Mouse (Mus musculus): Measurements from ENCODE around the gene Vax2. TPM values are rescaled to one million over a fixed set of nuclear protein-coding genes. Genes with fewer than 3 reads are reported as not detected.

The Vax2 gene
- polyA plus RNA-seq, 1 experiment from 2014 or later, result not detected

GRCm38 (mm10) chr6:83693835-83694234 lies 17.2 kb upstream of the Vax2 start:
- no peak for ATAC-seq (ENCODE audit: insufficient number of reproducible peaks, insufficient read depth, low FRiP score, low read depth)
- Histone ChIP-seq H3K4me3 (ENCODE audit: control insufficient read depth in 1 of 2, insufficient read depth in 1 of 2, low read depth in 1 of 2, low read length in 2 of 2) (no peak overlapping the region), H3K27ac (replicated peaks in 1 of 2; ENCODE audit: control insufficient read depth in 1 of 2, insufficient read depth in 1 of 2, low read depth in 2 of 2, low read length in 2 of 2) (no peak overlapping the region), H3K27me3 (ENCODE audit: control insufficient read depth, insufficient read depth, low read length) (peaks cover 96% of the 10 kb centered on the region), H3K9me3 (ENCODE audit: control insufficient read depth, low read length) (no peaks in the 10 kb centered on the region), H3K4me2 (ENCODE audit: low read length) (no peak overlapping the region), H3K4me1 (ENCODE audit: control insufficient read depth in 2 of 2, insufficient read depth in 2 of 2, low read length in 2 of 2) (no peaks in the 10 kb centered on the region), H3K9ac (ENCODE audit: low read length) (no peak overlapping the region), H3K36me3 (ENCODE audit: control insufficient read depth, insufficient read depth, low read length) (no peaks in the 10 kb centered on the region)
- under 1% methylated on average over 9 of the region's 9 CpGs for WGBS

DNA sequence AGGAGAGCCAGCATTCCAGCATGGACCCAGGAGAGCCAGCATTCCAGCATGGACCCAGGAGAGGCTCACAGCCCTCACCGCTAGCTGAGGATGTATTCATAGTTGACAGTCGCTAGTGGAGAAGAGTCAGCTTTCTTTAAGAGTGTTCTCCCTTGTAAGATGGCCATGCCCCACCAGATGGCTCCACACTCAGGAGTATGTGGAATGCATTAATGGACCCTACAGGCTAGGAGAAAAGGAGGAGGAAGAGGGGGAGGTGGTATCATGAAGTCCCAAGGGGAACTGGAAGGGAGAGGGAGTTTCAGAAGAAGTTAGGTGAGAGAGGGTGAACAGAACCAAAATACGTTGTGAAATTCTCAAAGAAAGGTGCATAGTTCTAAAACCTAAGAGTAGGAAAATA lies 15.3 kb upstream of the Vax2 start:
- H3K27ac ChIP-seq (replicated peaks in 1 of 2; ENCODE audit: control insufficient read depth in 1 of 2, insufficient read depth in 1 of 2, low read depth in 2 of 2, low read length in 2 of 2), result no peak overlapping the region
- peaks cover 100% of the 10 kb centered on the region for H3K27me3 ChIP-seq (ENCODE audit: control insufficient read depth, insufficient read depth, low read length)
- no peaks in the 10 kb centered on the region for H3K36me3 ChIP-seq (ENCODE audit: control insufficient read depth, insufficient read depth, low read length)
- ATAC-seq (ENCODE audit: insufficient number of reproducible peaks, insufficient read depth, low FRiP score, low read depth), result no peak
- H3K4me3 ChIP-seq (ENCODE audit: control insufficient read depth in 1 of 2, insufficient read depth in 1 of 2, low read depth in 1 of 2, low read length in 2 of 2), result no peak overlapping the region
- H3K9me3 ChIP-seq (ENCODE audit: control insufficient read depth, low read length), result no peaks in the 10 kb centered on the region
- no peak overlapping the region for H3K4me2 ChIP-seq (ENCODE audit: low read length)
- H3K9ac ChIP-seq (ENCODE audit: low read length), result no peak overlapping the region
- WGBS, result 4% methylated on average over 3 of the region's 3 CpGs
- no peaks in the 10 kb centered on the region for H3K4me1 ChIP-seq (ENCODE audit: control insufficient read depth in 2 of 2, insufficient read depth in 2 of 2, low read length in 2 of 2)

DNA sequence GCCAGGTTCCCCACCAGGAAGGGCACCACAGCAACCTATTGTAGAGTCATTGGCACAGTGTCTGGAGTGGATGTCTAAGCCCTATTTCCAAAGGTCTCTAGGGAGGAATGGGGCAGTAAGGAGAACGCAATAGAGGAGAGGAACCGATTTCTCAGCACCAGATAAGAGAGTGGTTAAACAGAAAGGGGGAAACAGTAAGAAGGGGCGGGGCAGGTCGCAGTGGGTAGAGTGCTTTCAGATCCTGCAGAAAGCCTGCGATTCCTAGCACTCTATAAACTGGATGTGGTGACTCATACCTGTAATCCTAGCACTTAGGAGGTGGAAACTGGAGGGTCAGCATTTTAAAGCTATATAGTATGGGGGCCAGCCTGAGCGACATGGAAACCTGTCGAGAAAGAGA lies 14.4 kb upstream of the Vax2 start:
- Histone ChIP-seq H3K27me3 (ENCODE audit: control insufficient read depth, insufficient read depth, low read length) (peaks cover 99% of the 10 kb centered on the region), H3K27ac (replicated peaks in 1 of 2; ENCODE audit: control insufficient read depth in 1 of 2, insufficient read depth in 1 of 2, low read depth in 2 of 2, low read length in 2 of 2) (no peak overlapping the region), H3K4me3 (ENCODE audit: control insufficient read depth in 1 of 2, insufficient read depth in 1 of 2, low read depth in 1 of 2, low read length in 2 of 2) (no peak overlapping the region), H3K36me3 (ENCODE audit: control insufficient read depth, insufficient read depth, low read length) (no peaks in the 10 kb centered on the region), H3K4me1 (ENCODE audit: control insufficient read depth in 2 of 2, insufficient read depth in 2 of 2, low read length in 2 of 2) (no peaks in the 10 kb centered on the region), H3K9me3 (ENCODE audit: control insufficient read depth, low read length) (no peaks in the 10 kb centered on the region), H3K4me2 (ENCODE audit: low read length) (no peak overlapping the region), H3K9ac (ENCODE audit: low read length) (no peak overlapping the region)
- ATAC-seq (ENCODE audit: insufficient number of reproducible peaks, insufficient read depth, low FRiP score, low read depth), result no peak
- 2% methylated on average over 7 of the region's 7 CpGs for WGBS

- no peak overlapping the region for H3K27ac ChIP-seq (replicated peaks in 1 of 2; ENCODE audit: control insufficient read depth in 1 of 2, insufficient read depth in 1 of 2, low read depth in 2 of 2, low read length in 2 of 2)
- H3K4me3 ChIP-seq (ENCODE audit: control insufficient read depth in 1 of 2, insufficient read depth in 1 of 2, low read depth in 1 of 2, low read length in 2 of 2), result no peak overlapping the region
- WGBS, result 4% methylated on average over 8 of the region's 8 CpGs
- no peaks in the 10 kb centered on the region for H3K36me3 ChIP-seq (ENCODE audit: control insufficient read depth, insufficient read depth, low read length)
- H3K4me1 ChIP-seq (ENCODE audit: control insufficient read depth in 2 of 2, insufficient read depth in 2 of 2, low read length in 2 of 2), result 0 out of 4 replicates have a peak, but pooled peaks cover 0 to 4% of the 10 kb centered on the region in 2 experiments
- no peaks in the 10 kb centered on the region for H3K9me3 ChIP-seq (ENCODE audit: control insufficient read depth, low read length)
- ATAC-seq (ENCODE audit: insufficient number of reproducible peaks, insufficient read depth, low FRiP score, low read depth), result no peak
- H3K27me3 ChIP-seq (ENCODE audit: control insufficient read depth, insufficient read depth, low read length), result peaks cover 96% of the 10 kb centered on the region
- H3K9ac ChIP-seq (ENCODE audit: low read length), result no peak overlapping the region
- H3K4me2 ChIP-seq (ENCODE audit: low read length), result no peak overlapping the region
Observed at GRCm38 (mm10) chr6:83697932-83698331, 13.1 kb upstream of the Vax2 start.

DNA sequence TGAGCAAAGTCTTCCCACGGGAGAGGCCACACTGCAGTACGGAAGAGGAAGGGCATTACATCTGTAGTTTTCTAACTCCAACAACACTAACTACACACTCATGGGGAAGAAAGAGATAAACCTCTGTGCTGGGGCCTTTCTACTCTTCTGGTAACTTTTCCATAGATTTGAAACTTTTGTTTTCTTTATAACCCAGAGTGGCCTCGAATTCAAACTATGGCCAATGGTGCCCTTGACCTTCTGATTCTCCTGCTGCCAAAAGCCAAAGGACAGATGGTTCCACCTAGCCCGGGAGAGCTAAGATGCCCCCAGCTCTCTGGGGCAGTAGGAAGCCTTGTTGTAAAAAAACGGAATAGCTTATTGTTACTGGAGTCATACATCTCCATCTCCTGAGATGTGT lies 11.1 kb upstream of the Vax2 start:
- ATAC-seq (ENCODE audit: insufficient number of reproducible peaks, insufficient read depth, low FRiP score, low read depth), result no peak
- Histone ChIP-seq H3K9me3 (ENCODE audit: control insufficient read depth, low read length) (no peaks in the 10 kb centered on the region), H3K9ac (ENCODE audit: low read length) (no peak overlapping the region), H3K4me1 (ENCODE audit: control insufficient read depth in 2 of 2, insufficient read depth in 2 of 2, low read length in 2 of 2) (0 out of 4 replicates have a peak, but pooled peaks cover 0 to 4% of the 10 kb centered on the region in 2 experiments), H3K36me3 (ENCODE audit: control insufficient read depth, insufficient read depth, low read length) (no peaks in the 10 kb centered on the region), H3K4me2 (ENCODE audit: low read length) (no peak overlapping the region), H3K27me3 (ENCODE audit: control insufficient read depth, insufficient read depth, low read length) (peaks cover 96% of the 10 kb centered on the region), H3K27ac (replicated peaks in 1 of 2; ENCODE audit: control insufficient read depth in 1 of 2, insufficient read depth in 1 of 2, low read depth in 2 of 2, low read length in 2 of 2) (no peak overlapping the region), H3K4me3 (ENCODE audit: control insufficient read depth in 1 of 2, insufficient read depth in 1 of 2, low read depth in 1 of 2, low read length in 2 of 2) (no peak overlapping the region)
- 4% methylated on average over 5 of the region's 5 CpGs for WGBS

GRCm38 (mm10) chr6:83701001-83701400 lies 10.1 kb upstream of the Vax2 start:
- H3K4me1 ChIP-seq (ENCODE audit: control insufficient read depth in 2 of 2, insufficient read depth in 2 of 2, low read length in 2 of 2), result 0 out of 4 replicates have a peak, but pooled peaks cover 0 to 4% of the 10 kb centered on the region in 2 experiments
- no peak overlapping the region for H3K4me2 ChIP-seq (ENCODE audit: low read length)
- no peaks in the 10 kb centered on the region for H3K36me3 ChIP-seq (ENCODE audit: control insufficient read depth, insufficient read depth, low read length)
- H3K9me3 ChIP-seq (ENCODE audit: control insufficient read depth, low read length), result no peaks in the 10 kb centered on the region
- H3K27ac ChIP-seq (replicated peaks in 1 of 2; ENCODE audit: control insufficient read depth in 1 of 2, insufficient read depth in 1 of 2, low read depth in 2 of 2, low read length in 2 of 2), result no peak overlapping the region
- under 1% methylated on average over 11 of the region's 11 CpGs for WGBS
- H3K27me3 ChIP-seq (ENCODE audit: control insufficient read depth, insufficient read depth, low read length), result peaks cover 96% of the 10 kb centered on the region
- no peak for ATAC-seq (ENCODE audit: insufficient number of reproducible peaks, insufficient read depth, low FRiP score, low read depth)
- H3K4me3 ChIP-seq (ENCODE audit: control insufficient read depth in 1 of 2, insufficient read depth in 1 of 2, low read depth in 1 of 2, low read length in 2 of 2), result no peak overlapping the region
- no peak overlapping the region for H3K9ac ChIP-seq (ENCODE audit: low read length)

DNA sequence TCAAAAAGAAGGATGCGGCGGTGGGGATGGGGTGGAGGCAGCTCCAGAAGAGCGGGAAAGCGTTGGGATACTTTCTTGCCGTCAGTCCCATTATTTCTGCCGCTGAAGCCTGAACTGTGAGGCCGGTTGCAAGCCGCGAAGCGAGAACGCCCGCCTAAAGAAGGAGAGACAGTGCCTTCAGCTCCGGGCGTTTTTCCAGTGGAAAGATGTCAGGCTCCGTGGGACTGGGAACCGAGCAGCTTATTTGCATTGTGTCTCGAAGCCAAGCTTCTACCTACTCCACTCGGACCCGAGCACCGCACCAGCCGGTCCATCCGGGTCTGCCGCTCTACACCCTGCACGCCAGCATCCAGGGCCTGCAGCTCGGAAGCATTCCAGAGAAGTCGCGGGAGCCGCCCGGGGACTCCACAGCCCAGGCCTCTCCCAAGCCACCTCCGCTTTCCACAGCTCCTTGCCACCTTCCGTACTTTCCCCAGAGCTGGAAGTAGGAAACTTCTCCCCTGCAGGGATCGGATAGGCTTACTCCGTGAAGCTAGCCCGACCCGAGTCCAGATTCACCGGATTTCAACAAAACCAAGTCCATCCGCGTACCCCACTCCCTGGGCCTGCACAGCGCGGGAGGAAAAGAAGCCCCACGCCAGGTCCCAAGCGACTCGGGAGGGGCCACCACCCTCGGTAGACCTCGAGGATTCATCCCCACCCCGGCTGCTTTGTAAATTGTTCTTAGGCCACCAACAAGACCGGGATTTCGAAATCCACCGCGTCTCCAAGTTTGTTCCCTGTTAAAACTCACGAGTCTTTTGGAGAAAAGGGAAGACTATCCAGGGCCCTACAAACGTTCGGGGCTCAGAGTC lies 8.7 kb upstream of the Vax2 start:
- no peak overlapping the region for H3K27ac ChIP-seq (replicated peaks in 1 of 2; ENCODE audit: control insufficient read depth in 1 of 2, insufficient read depth in 1 of 2, low read depth in 2 of 2, low read length in 2 of 2)
- peak overlapping the region; percentile 25; the same call in 1 of the 2 replicates for H3K4me2 ChIP-seq (ENCODE audit: low read length)
- H3K27me3 ChIP-seq (ENCODE audit: control insufficient read depth, insufficient read depth, low read length), result peaks cover 96% of the 10 kb centered on the region
- WGBS, result under 1% methylated on average over 53 of the region's 53 CpGs
- no peak for ATAC-seq (ENCODE audit: insufficient number of reproducible peaks, insufficient read depth, low FRiP score, low read depth)
- H3K9ac ChIP-seq (ENCODE audit: low read length), result no peak overlapping the region
- H3K4me1 ChIP-seq (ENCODE audit: control insufficient read depth in 2 of 2, insufficient read depth in 2 of 2, low read length in 2 of 2), result 0 out of 4 replicates have a peak, but pooled peaks cover 0 to 4% of the 10 kb centered on the region in 2 experiments
- no peaks in the 10 kb centered on the region for H3K36me3 ChIP-seq (ENCODE audit: control insufficient read depth, insufficient read depth, low read length)
- H3K9me3 ChIP-seq (ENCODE audit: control insufficient read depth, low read length), result no peaks in the 10 kb centered on the region
- no peak overlapping the region for H3K4me3 ChIP-seq (ENCODE audit: control insufficient read depth in 1 of 2, insufficient read depth in 1 of 2, low read depth in 1 of 2, low read length in 2 of 2)
